Mouse (Mus musculus): ENCODE measurements around the gene Pacs2.

- no peak for TF ChIP-seq POLR2A (IDR thresholded peaks at IDR 0.05; ENCODE audit: low read depth, low read length)
- peak; percentile 25; the same call in 1 of the 2 replicates for TF ChIP-seq CTCF (IDR thresholded peaks at IDR 0.05; ENCODE audit: extremely low read depth, insufficient read length, insufficient replicate concordance, low read depth, low read length)
Observed at GRCm38 (mm10) chr12:113103846-113104451, 89.6 kb downstream of the Pacs2 start.
